Mouse (Mus musculus) gastrocnemius, postnatal 14 days (tissue): ENCODE results near the gene Pkig. TPM values are rescaled to one million over a fixed set of nuclear protein-coding genes. Genes with fewer than 3 reads are reported as not detected.
"Not testable (repeated sequence)": the region's sequence is repeated elsewhere in the genome, so short reads cannot be mapped to it uniquely, and the experiment has no call there.

Source experiments
- DNase-seq: peaks from one replicate; pipeline ENCODE4 v3.0.0; 2021; ENCODE audit warnings: mixed read lengths
- intact Hi-C: fragments of 180-260 bp; cut with DNase I; formaldehyde crosslinking; loops from one replicate; pipeline ENCODE4 v1.15.1; 2025; ENCODE audit warnings: low total_unique reads
- total RNA-seq, 2 experiments: library from RNA; stranded (reverse); gene quantifications; 2 replicates each; pipeline ENCODE4 v1.2.3; 2021

The Pkig gene
- total RNA-seq, 2 experiments from 2014 or later, result 78.2 to 85.3 TPM

DNA sequence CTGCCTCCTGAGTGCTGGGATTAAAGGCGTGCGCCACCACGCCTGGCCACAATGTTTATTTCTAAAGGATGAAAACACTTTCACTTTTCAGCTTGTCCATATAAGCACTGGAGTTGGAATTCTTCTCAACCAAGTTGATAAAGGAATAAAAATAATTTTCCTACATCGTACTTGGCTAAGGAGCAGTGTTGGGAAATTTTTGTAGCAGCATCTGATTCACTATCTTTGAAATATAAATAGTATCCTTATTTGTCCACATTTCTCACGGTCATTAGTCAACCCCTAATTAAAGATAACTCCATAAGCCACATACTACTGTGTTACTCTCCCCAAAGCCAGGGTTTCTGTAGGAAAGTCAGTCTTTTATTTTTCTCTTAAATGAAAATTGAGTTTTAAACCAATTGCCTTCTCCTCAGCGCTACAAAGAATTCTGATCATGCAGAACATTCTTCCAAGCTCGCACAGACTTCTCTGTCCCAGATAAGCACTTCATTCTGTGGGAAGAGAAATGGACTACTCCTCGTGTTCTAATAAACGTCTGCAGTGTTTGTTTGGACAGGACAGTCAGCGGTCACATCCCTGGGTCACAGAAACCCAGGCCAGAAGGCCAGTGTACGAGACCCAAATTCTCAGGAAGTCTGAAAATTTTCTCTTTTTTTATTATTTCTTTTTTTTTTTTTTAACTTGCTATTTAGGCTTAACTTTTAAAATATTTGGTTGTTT is 12.8 kb downstream of the Pkig start:
- no peak for DNase-seq
- intact Hi-C loops, result no loop called here

DNA sequence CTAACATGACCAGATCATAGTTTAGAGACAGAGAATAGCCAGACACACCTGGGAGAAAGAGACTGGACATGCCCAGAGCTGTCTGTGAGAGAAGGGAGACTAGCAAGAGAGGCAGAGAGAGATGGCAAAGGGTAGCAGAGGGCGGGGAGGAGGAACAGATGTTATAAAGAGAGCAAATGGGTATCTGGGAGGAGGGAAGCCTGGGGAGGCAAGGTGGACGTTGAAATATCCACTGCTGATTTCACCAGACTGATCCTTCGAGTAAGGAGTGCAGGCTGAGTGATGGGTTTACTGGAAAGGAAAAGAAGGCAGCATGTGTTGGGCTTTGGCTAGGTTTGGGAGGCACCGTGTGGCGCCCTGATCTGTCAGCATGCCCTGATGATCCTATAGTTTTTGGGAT is 16.2 kb downstream of the Pkig start:
- intact Hi-C loops, result no loop called here

DNA sequence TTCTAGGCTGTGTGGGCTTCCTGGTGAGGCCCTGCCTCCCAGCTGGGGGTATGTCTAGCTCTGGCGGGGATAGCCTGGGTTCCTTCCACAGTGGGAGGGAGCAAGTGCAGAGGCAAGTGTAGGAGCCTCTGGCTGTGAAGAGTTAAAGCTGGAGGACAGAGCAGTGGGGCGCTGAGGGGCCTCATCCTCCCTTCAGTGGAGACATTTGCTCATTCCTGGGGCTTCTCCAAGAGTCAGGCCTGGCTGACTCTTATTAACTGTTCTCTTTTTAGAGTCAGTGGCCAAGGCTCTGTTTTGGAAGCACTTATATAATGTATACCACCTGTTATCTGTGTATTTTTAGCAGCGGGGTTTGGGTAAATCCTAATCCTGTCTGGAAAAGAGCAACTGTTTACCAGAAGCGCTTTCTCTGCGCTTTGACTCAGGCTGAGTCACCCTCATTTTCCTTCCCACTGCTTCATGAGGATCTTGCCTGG is 17.0 kb downstream of the Pkig start:
- intact Hi-C loops, result no loop called here
- DNase-seq, result peak; percentile 30

More for the DNA sequence above, 16.2 kb downstream of the Pkig start:
- DNase-seq, result no peak

DNA sequence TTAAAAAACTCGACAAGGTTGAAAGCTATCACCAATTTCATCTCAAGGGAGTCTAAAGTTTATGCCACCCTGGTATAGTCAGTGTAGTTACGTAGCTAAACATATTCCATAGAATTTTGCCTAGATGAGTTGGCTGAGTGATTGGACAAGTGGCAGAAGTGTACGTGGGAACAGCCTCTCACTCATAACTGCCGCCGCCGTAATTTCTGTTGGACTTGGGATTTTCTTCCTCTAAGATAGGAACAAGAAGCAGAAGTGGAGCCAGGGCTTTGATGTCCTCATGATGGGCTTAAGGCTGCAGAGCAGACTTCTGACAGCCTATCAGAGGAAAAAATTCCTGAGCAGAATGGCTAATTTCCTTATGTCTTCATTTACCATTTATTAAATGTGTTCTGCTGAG is 17.5 kb downstream of the Pkig start:
- no peak for DNase-seq
- intact Hi-C loops, result no loop called here

- intact Hi-C loops, result no loop called here
- no peak for DNase-seq
Observed at GRCm38 (mm10) chr2:163676321-163676720, 18.1 kb downstream of the Pkig start.

- intact Hi-C loops, result no loop called here
- DNase-seq, result no peak
Observed at GRCm38 (mm10) chr2:163676745-163677144, 18.6 kb downstream of the Pkig start.

- no peak for DNase-seq
- intact Hi-C loops, result no loop called here
Observed at GRCm38 (mm10) chr2:163682344-163682743, 24.2 kb downstream of the Pkig start.

GRCm38 (mm10) chr2:163685287-163685686 is 27.1 kb downstream of the Pkig start:
- DNase-seq, result no peak
- intact Hi-C loops, result no loop called here

DNA sequence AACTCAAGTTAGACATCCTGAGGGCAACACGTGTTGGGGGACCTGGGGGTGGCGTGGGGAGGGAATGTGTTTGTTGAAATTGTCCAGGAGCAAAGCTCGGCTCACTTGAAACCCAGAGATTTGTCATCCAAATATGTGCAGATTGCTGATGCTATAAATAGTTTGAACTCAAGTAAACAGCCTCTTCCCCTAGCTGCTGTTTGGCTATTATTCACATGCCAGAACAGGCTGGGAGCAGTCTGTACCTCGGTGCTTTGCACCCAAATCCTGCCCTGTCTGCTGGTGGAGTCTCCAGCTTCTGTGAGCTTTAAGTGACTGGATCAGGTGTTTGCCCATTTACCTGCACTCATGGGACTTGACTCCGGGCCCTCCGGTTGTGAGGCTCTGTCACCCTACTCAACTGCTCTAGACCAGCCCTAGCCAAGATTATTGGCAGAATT is 27.6 kb downstream of the Pkig start:
- DNase-seq, result no peak
- intact Hi-C loops, result no loop called here

- intact Hi-C loops, result no loop called here
- DNase-seq, result no peak
Observed at GRCm38 (mm10) chr2:163686233-163686632, 28.0 kb downstream of the Pkig start.

- no peak for DNase-seq
- intact Hi-C loops, result no loop called here
Observed at GRCm38 (mm10) chr2:163686886-163687285, 28.7 kb downstream of the Pkig start.

GRCm38 (mm10) chr2:163688377-163688776 is 30.2 kb downstream of the Pkig start:
- intact Hi-C loops, DNase-seq: not testable (repeated sequence)

DNA sequence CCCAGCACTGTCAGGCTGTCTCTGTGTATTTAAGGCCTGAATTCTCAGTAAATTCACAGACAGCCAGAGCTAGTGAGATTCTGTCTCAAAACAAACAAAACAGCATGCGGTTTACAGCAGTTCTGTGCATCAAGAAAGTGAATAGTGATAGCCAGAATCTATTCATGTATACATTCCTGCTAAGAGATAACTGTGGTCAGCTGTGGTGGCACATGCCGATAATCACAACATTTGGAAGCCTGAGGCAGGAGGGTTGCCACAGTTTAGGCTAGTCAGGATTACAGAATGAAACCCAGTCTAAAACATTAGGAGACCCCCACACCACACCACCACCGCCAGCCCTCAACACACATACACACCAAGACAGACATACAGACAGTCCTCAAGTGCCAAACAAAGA is 31.6 kb downstream of the Pkig start:
- no peak for DNase-seq
- intact Hi-C loops, result no loop called here

GRCm38 (mm10) chr2:163690409-163691304 is 32.5 kb downstream of the Pkig start:
- DNase-seq, result no peak
- intact Hi-C loops, result no loop called here

- intact Hi-C loops, result no loop called here
- DNase-seq, result no peak
Observed at GRCm38 (mm10) chr2:163691846-163692605, 33.8 kb downstream of the Pkig start.

DNA sequence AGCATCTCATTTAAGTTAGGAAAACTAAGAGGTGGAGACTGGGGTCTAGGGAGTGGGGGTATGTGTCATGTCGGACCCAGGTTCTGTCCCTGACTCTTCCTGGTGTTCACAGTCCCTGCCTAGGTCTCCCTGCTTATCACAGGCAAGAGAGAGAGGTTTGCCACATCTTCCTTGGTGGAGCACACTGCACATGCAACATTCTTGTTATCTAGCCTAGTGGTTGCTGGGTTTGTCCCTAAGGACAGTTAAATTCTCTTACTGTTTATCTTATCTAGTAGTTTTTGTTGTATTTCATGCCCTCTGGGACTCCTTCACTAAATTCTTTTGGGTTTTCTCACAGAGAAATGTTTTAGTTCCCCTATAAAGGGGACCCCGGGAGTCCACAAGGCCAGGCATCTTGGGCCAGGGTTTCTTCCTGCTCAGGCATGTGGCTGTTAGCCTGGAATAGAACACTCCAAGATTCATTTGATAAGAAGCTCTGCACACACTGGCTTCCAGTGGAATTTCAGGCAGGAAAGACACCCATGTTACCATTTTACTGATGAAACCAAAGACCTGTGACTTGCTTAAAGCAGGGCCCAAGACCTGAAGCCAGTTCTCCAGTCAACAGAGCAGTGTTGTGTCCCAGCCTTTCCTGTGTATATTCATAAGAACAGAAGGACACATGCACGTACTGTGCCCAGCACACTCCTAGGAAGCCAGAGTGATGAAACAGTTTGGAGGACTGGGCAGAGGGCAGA is 34.9 kb downstream of the Pkig start:
- intact Hi-C loops, result no loop called here
- no peak for DNase-seq

- no peak for DNase-seq
- intact Hi-C loops, result no loop called here
Observed at GRCm38 (mm10) chr2:163693716-163694314, 35.6 kb downstream of the Pkig start.

DNA sequence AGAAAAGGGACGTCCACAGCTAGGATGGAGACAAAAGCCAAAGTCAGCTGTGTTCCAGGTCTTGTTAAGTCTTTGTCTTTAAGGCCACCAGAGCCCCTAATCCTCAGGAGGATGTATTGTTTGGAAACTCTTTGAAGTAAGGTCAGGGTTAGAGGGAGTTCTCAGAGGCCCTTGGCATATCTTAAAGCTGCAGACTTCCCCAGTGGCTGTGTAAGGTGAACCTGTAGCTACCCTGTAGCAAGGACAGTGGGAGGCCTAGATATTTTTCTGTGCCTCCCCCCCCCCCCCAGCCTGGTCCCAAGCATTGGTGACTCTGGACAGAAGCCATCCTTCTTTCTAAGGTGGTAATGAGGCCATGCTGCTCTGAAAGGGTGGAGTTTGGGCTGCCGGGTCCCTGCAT is 38.6 kb downstream of the Pkig start:
- no peak for DNase-seq
- intact Hi-C loops, result no loop called here
